Mouse (Mus musculus): ENCODE measurements around the gene Aldh1l1. TPM values are rescaled to one million over a fixed set of nuclear protein-coding genes. Genes with fewer than 3 reads are reported as not detected.

The Aldh1l1 gene
- polyA plus RNA-seq, 1 experiment from 2014 or later: 7.8 TPM

DNA sequence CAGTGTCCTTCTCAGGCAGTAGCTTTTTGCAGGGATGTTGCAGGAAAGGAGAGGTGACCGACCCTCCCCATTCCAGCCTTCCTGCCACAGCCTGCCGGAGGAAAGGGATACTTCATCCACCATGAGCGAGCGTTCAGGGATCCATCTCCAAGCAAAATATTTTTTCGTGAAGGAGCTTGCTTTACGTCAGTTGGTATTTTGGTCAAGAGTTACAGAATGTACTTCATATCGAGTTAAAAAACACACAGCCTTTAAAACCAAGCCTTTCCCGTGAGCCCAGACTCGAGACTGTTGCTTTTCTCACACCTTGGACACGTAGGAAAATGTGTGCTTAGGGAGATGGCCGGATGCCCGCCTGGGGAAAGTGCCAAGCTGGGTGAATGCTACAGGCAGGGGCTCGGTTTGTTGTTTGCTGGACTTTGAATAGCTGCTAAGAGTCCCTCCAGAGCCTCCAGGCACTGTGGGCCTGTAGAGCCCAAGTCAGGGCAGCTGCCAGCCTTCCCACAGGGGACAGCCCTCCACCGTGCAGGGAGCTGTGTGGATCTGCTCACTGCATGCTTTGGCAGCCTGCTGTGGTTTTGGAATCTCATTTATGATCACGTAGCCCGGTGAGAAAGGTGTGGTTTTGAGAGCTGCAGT lies 20.6 kb downstream of the Aldh1l1 start:
- DNase-seq (ENCODE audit: low spot score) (no peak), ATAC-seq (replicated peaks; ENCODE audit: low FRiP score, low TSS enrichment, low read depth) (no peak)
- H3K9me3 ChIP-seq (ENCODE audit: control insufficient read depth, low read length): no peaks in the 10 kb centered on the region
- no peaks in the 10 kb centered on the region for H3K27me3 ChIP-seq (replicated peaks; ENCODE audit: control insufficient read depth, insufficient read depth, low read length)
- H3K4me3 ChIP-seq (ENCODE audit: low read depth, low read length): no peak overlapping the region
- H3K27ac ChIP-seq (ENCODE audit: low read depth): 0 out of 2 replicates have a peak overlapping the region, but pooled peaks have one; percentile 18
- no peak overlapping the region for H3K9ac ChIP-seq (ENCODE audit: low read length)
- no peaks in the 10 kb centered on the region for H3K36me3 ChIP-seq (ENCODE audit: control insufficient read depth, insufficient read depth, low read length)
- peaks cover 23% of the 10 kb centered on the region for H3K4me1 ChIP-seq (replicated peaks; ENCODE audit: control insufficient read depth, insufficient read depth, low read length)
- H3K4me2 ChIP-seq (ENCODE audit: low read length): no peak overlapping the region
- WGBS: 46% methylated on average over 16 of the region's 16 CpGs

DNA sequence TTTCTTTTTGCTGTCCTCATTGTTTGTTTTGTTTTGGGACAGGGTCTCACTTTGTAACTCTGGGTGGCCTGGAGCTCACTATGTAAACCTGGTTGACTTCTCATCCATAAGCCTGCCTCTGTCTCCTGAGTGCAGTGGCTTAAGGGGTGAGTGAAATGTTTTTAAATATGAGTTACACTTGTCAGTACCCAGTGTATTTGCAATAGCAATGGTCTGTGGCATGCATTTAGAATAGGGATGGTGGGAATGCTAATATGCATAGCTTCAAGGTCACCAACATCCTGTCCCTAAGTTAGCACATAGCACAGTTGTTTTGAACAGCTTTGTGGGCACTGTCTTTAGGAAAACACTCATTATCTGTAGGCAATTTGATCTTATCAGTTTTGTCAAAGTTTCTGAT lies 21.2 kb downstream of the Aldh1l1 start:
- no peak for ATAC-seq (replicated peaks; ENCODE audit: low FRiP score, low TSS enrichment, low read depth)
- Histone ChIP-seq H3K27ac (ENCODE audit: low read depth) (no peak overlapping the region), H3K27me3 (replicated peaks; ENCODE audit: control insufficient read depth, insufficient read depth, low read length) (no peaks in the 10 kb centered on the region), H3K9ac (ENCODE audit: low read length) (no peak overlapping the region), H3K36me3 (ENCODE audit: control insufficient read depth, insufficient read depth, low read length) (no peaks in the 10 kb centered on the region), H3K4me3 (ENCODE audit: low read depth, low read length) (no peak overlapping the region), H3K4me1 (replicated peaks; ENCODE audit: control insufficient read depth, insufficient read depth, low read length) (peaks cover 23% of the 10 kb centered on the region), H3K9me3 (ENCODE audit: control insufficient read depth, low read length) (no peaks in the 10 kb centered on the region), H3K4me2 (ENCODE audit: low read length) (no peak overlapping the region)
- no peak for DNase-seq (ENCODE audit: low spot score)

DNA sequence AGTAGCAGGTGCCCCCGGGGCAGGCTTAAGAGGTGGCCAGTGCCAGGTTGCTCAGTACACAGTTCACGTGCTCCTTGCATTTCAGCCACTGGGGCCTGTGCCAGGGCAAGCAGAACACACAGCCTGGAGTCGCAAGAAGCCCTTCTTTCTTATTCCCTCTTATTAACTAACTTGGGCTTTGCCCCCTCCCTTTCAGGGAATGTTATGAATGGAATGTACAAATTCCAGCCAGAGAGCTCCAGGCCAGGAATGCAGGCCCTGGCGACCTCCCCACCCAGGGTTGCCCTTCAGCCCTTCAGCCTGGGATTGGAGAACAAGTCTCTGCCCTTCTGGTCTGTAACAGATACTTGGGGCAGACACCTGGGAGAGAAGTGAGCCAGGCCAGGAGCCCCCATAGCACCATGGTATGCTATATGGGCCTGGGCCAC lies 22.0 kb downstream of the Aldh1l1 start:
- no peak overlapping the region for H3K4me3 ChIP-seq (ENCODE audit: low read depth, low read length)
- no peaks in the 10 kb centered on the region for H3K9me3 ChIP-seq (ENCODE audit: control insufficient read depth, low read length)
- peaks cover 23% of the 10 kb centered on the region for H3K4me1 ChIP-seq (replicated peaks; ENCODE audit: control insufficient read depth, insufficient read depth, low read length)
- H3K9ac ChIP-seq (ENCODE audit: low read length): no peak overlapping the region
- H3K4me2 ChIP-seq (ENCODE audit: low read length): no peak overlapping the region
- H3K27ac ChIP-seq (ENCODE audit: low read depth): no peak overlapping the region
- H3K36me3 ChIP-seq (ENCODE audit: control insufficient read depth, insufficient read depth, low read length): no peaks in the 10 kb centered on the region
- ATAC-seq (replicated peaks; ENCODE audit: low FRiP score, low TSS enrichment, low read depth) (no peak; the same call in 1 of the 2 replicates), DNase-seq (ENCODE audit: low spot score) (no peak)
- 23% methylated on average over 4 of the region's 4 CpGs for WGBS
- H3K27me3 ChIP-seq (replicated peaks; ENCODE audit: control insufficient read depth, insufficient read depth, low read length): no peaks in the 10 kb centered on the region

DNA sequence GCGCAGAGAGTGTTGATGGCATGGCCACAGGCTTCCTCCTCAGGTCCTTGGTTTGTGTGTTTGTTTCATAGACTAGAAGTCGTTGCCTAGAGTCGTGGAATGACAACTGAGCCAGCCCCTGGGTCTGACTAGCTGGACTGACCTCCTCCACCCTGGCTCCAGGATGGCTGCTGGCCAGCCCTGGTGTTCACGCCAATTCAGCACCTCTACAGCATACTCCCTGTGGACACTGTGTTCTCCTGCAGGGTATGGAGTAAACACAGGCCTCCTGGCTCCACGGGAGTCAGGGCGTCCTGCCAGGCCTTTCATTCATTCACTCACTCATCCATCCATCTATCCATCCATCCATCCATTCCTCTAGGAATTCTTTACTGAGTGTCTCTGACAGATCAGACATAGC lies 22.9 kb downstream of the Aldh1l1 start:
- WGBS: 65% methylated on average over 6 of the region's 6 CpGs
- no peak overlapping the region for H3K27ac ChIP-seq (ENCODE audit: low read depth)

DNA sequence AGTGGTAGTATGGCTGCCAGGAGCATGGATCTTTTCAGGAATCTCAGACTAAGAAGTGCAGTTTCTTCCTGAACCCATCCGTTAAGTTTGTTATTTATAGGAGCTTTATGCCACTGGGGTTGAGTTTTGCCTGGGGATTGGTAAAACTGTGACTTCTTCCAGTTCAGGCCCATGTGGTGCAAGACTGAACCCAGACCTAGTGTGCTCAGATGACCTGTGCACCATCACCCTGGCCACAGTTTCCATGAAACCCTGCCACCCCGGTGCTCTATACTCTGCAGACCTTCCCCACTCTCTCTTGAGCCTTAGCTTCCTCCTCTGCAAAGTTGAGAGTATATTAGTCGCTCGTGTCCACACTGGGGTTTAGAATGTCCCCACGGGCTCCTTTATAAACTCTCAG lies 26.2 kb downstream of the Aldh1l1 start:
- 86% methylated on average over 5 of the region's 5 CpGs for WGBS
- H3K27ac ChIP-seq (ENCODE audit: low read depth): no peak overlapping the region
- peaks cover 6% of the 10 kb centered on the region; the same call in 1 of the 2 replicates for H3K4me1 ChIP-seq (replicated peaks; ENCODE audit: control insufficient read depth, insufficient read depth, low read length)
- H3K4me3 ChIP-seq (ENCODE audit: low read depth, low read length): no peak overlapping the region
- ATAC-seq (replicated peaks; ENCODE audit: low FRiP score, low TSS enrichment, low read depth): no peak
- H3K9me3 ChIP-seq (ENCODE audit: control insufficient read depth, low read length): no peaks in the 10 kb centered on the region
- no peak overlapping the region for H3K9ac ChIP-seq (ENCODE audit: low read length)
- no peak overlapping the region for H3K4me2 ChIP-seq (ENCODE audit: low read length)
- no peak for DNase-seq (ENCODE audit: low spot score)
- no peaks in the 10 kb centered on the region for H3K36me3 ChIP-seq (ENCODE audit: control insufficient read depth, insufficient read depth, low read length)
- no peaks in the 10 kb centered on the region for H3K27me3 ChIP-seq (replicated peaks; ENCODE audit: control insufficient read depth, insufficient read depth, low read length)

More for the DNA sequence above, 22.9 kb downstream of the Aldh1l1 start:
- no peak overlapping the region for H3K9ac ChIP-seq (ENCODE audit: low read length)
- ATAC-seq (replicated peaks; ENCODE audit: low FRiP score, low TSS enrichment, low read depth) (no peak), DNase-seq (ENCODE audit: low spot score) (no peak)
- H3K27me3 ChIP-seq (replicated peaks; ENCODE audit: control insufficient read depth, insufficient read depth, low read length): no peaks in the 10 kb centered on the region
- H3K36me3 ChIP-seq (ENCODE audit: control insufficient read depth, insufficient read depth, low read length): no peaks in the 10 kb centered on the region
- H3K4me1 ChIP-seq (replicated peaks; ENCODE audit: control insufficient read depth, insufficient read depth, low read length): peaks cover 23% of the 10 kb centered on the region
- no peaks in the 10 kb centered on the region for H3K9me3 ChIP-seq (ENCODE audit: control insufficient read depth, low read length)
- H3K4me3 ChIP-seq (ENCODE audit: low read depth, low read length): no peak overlapping the region
- no peak overlapping the region for H3K4me2 ChIP-seq (ENCODE audit: low read length)

GRCm38 (mm10) chr6:90513074-90513856 lies 27.0 kb downstream of the Aldh1l1 start:
- Histone ChIP-seq H3K27me3 (replicated peaks; ENCODE audit: control insufficient read depth, insufficient read depth, low read length) (no peaks in the 10 kb centered on the region), H3K9me3 (ENCODE audit: control insufficient read depth, low read length) (no peaks in the 10 kb centered on the region), H3K4me3 (ENCODE audit: low read depth, low read length) (no peak overlapping the region), H3K9ac (ENCODE audit: low read length) (no peak overlapping the region), H3K36me3 (ENCODE audit: control insufficient read depth, insufficient read depth, low read length) (no peaks in the 10 kb centered on the region), H3K4me1 (replicated peaks; ENCODE audit: control insufficient read depth, insufficient read depth, low read length) (no peaks in the 10 kb centered on the region), H3K4me2 (ENCODE audit: low read length) (no peak overlapping the region), H3K27ac (ENCODE audit: low read depth) (no peak overlapping the region)
- ATAC-seq (replicated peaks; ENCODE audit: low FRiP score, low TSS enrichment, low read depth) (no peak), DNase-seq (ENCODE audit: low spot score) (no peak)
- WGBS: 76% methylated on average over 5 of the region's 5 CpGs

DNA sequence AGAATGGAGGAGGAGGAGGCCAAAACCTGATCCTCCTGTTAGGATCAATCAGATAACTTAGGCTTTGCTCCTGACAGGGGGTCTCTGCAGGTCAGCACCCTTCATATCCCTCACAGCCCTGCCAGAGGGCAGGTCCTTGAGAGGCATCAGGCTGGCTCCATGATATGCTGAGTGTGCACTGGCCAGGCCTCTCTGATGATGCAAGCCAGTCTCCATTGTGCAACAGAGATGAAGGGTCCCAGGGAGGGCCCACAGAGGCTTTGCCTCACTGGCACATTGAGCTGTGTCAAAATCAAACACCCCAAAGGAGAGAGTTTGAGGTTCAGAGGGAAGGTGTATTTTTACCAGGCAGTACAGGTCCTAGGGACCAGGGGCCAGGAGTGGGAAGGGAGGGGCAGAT lies 28.1 kb downstream of the Aldh1l1 start:
- H3K27me3 ChIP-seq (replicated peaks; ENCODE audit: control insufficient read depth, insufficient read depth, low read length): no peaks in the 10 kb centered on the region
- no peak overlapping the region for H3K4me2 ChIP-seq (ENCODE audit: low read length)
- H3K4me1 ChIP-seq (replicated peaks; ENCODE audit: control insufficient read depth, insufficient read depth, low read length): no peaks in the 10 kb centered on the region
- no peak overlapping the region for H3K27ac ChIP-seq (ENCODE audit: low read depth)
- no peaks in the 10 kb centered on the region for H3K9me3 ChIP-seq (ENCODE audit: control insufficient read depth, low read length)
- no peaks in the 10 kb centered on the region for H3K36me3 ChIP-seq (ENCODE audit: control insufficient read depth, insufficient read depth, low read length)
- no peak for DNase-seq (ENCODE audit: low spot score)
- H3K4me3 ChIP-seq (ENCODE audit: low read depth, low read length): no peak overlapping the region
- no peak overlapping the region for H3K9ac ChIP-seq (ENCODE audit: low read length)
- ATAC-seq (replicated peaks; ENCODE audit: low FRiP score, low TSS enrichment, low read depth): no peak

GRCm38 (mm10) chr6:90514883-90515405 lies 28.7 kb downstream of the Aldh1l1 start:
- 53% methylated on average over 4 of the region's 4 CpGs for WGBS
- DNase-seq (ENCODE audit: low spot score) (peak; percentile 94), ATAC-seq (replicated peaks; ENCODE audit: low FRiP score, low TSS enrichment, low read depth) (peak; percentile 88)

More at GRCm38 (mm10) chr6:90514883-90515405, 28.7 kb downstream of the Aldh1l1 start:
- Histone ChIP-seq H3K4me1 (replicated peaks; ENCODE audit: control insufficient read depth, insufficient read depth, low read length) (no peaks in the 10 kb centered on the region), H3K9ac (ENCODE audit: low read length) (no peak overlapping the region), H3K4me3 (ENCODE audit: low read depth, low read length) (no peak overlapping the region), H3K4me2 (ENCODE audit: low read length) (no peak overlapping the region), H3K9me3 (ENCODE audit: control insufficient read depth, low read length) (no peaks in the 10 kb centered on the region), H3K27me3 (replicated peaks; ENCODE audit: control insufficient read depth, insufficient read depth, low read length) (no peaks in the 10 kb centered on the region), H3K36me3 (ENCODE audit: control insufficient read depth, insufficient read depth, low read length) (no peaks in the 10 kb centered on the region), H3K27ac (ENCODE audit: low read depth) (no peak overlapping the region)

All from intestine, embryonic 14.5 days (tissue).